Mouse (Mus musculus) limb, embryonic 14.5 days (tissue): ENCODE measurements around the gene Cd302. TPM values are rescaled to one million over a fixed set of nuclear protein-coding genes. Genes with fewer than 3 reads are reported as not detected.

Experiments
- ATAC-seq: fragments of 200-750 bp; cut with Nextera tagmentation; 2 replicates; pipeline ENCODE4 v1.8.0; 2017; ENCODE audit warnings: low read depth, moderate number of reproducible peaks, moderate TSS enrichment; ENCODE audit not compliant: low FRiP score
- DNase-seq: peaks from one replicate; pipeline ENCODE4 v3.0.0-alpha.2; 2015; ENCODE audit warnings: low spot score
- H3K27ac ChIP-seq: fragments of 300-500 bp; sonication (generic); replicated peaks from 2 replicates; pipeline ENCODE4 v1.5.1; 2014; ENCODE audit warnings: low read depth, mild to moderate bottlenecking, low read length, moderate library complexity, mixed read lengths
- H3K27me3 ChIP-seq: fragments of 300-500 bp; sonication (generic); 2 replicates; pipeline ENCODE4 v1.6.1; 2014; ENCODE audit warnings: low read length, mixed read lengths; ENCODE audit not compliant: control insufficient read depth, insufficient read depth
- H3K36me3 ChIP-seq: fragments of 300-500 bp; sonication (generic); 2 replicates; pipeline ENCODE4 v1.6.1; 2014; ENCODE audit warnings: mild to moderate bottlenecking, low read length, moderate library complexity, mixed read lengths; ENCODE audit not compliant: control insufficient read depth, insufficient read depth
- H3K4me1 ChIP-seq: fragments of 300-500 bp; sonication (generic); 2 replicates; pipeline ENCODE4 v1.6.1; 2014; ENCODE audit warnings: antibody characterized with exemption, low read length, mixed read lengths; ENCODE audit not compliant: control insufficient read depth, insufficient read depth
- H3K4me2 ChIP-seq: fragments of 300-500 bp; sonication (generic); replicated peaks from 2 replicates; pipeline ENCODE4 v1.6.1; 2014; ENCODE audit warnings: low read depth, mild to moderate bottlenecking, low read length, moderate library complexity; ENCODE audit not compliant: severe bottlenecking
- H3K4me3 ChIP-seq: fragments of 300-500 bp; sonication (generic); replicated peaks from 2 replicates; pipeline ENCODE4 v1.5.1; 2014; ENCODE audit warnings: low read length
- H3K9ac ChIP-seq: fragments of 300-500 bp; sonication (generic); 2 replicates; pipeline ENCODE4 v1.6.1; 2014; ENCODE audit warnings: mild to moderate bottlenecking, low read depth, low read length, moderate library complexity; ENCODE audit not compliant: severe bottlenecking
- H3K9me3 ChIP-seq: fragments of 300-500 bp; sonication (generic); 2 replicates; pipeline ENCODE4 v1.6.1; 2016; ENCODE audit warnings: low read length; ENCODE audit not compliant: control insufficient read depth
- POLR2A ChIP-seq: fragments of 200-500 bp; IDR thresholded peaks from 2 replicates; pipeline ENCODE4 v1.8.0; 2012; ENCODE audit warnings: inconsistent platforms, mild to moderate bottlenecking, moderate library complexity, borderline replicate concordance; ENCODE audit not compliant: insufficient read depth, insufficient read length; ENCODE audit errors: extremely low read depth
- WGBS: fragments of 180-500 bp; shearing (Covaris S2); extraction: QIAGEN DNeasy Blood & Tissue Kit; methylation state at CpG from one replicate; pipeline ENCODE4 v1.1.7; 2014; 5-methylcytosine and 5-hydroxymethylcytosine counted together
- polyA plus RNA-seq, 2 experiments: library from polyadenylated mRNA; depleted of rRNA in 1 of 2; stranded (reverse) in 1 of 2; unstranded in 1 of 2; fragments of >200 nt; fragmentation: Nextera tagmentation in 1 of 2; extraction: Ambion mirVana in 1 of 2; gene quantifications; 2 replicates each; pipeline versions ENCODE4 v1.2.1 to v1.2.3; 2012 to 2014

Gene Cd302
- polyA plus RNA-seq (2012; rRNA removed), result 17.7 and 23.5 TPM in 2 replicates
- 42.4 and 45.4 TPM in 2 replicates for polyA plus RNA-seq (2014; fragmentation: Nextera tagmentation; extraction: Ambion mirVana)

- Histone ChIP-seq H3K4me1 (peaks cover 7% of the 10 kb centered on the region), H3K9me3 (no peaks in the 10 kb centered on the region), H3K4me3 (peak within 1 kb of the TSS; percentile 50), H3K9ac (peak within 1 kb of the TSS; percentile 74), H3K27me3 (no peaks in the 10 kb centered on the region), H3K36me3 (no peaks in the 10 kb centered on the region), H3K4me2 (peak within 1 kb of the TSS; percentile 95), H3K27ac (no peak within 1 kb of the TSS)
- ATAC-seq (no peak), DNase-seq (no peak)
- no peak for TF ChIP-seq POLR2A
- 58% methylated on average over 4 of the region's 4 CpGs for WGBS
These were observed at the start of gene Cd302 for GRCm38 (mm10) chr2:60284467-60284821. Gene Cd302 (minus strand): TSS chr2:60284488.

- no peak for DNase-seq
- H3K27me3 ChIP-seq, result no peaks in the 10 kb centered on the region
- no peak for TF ChIP-seq POLR2A
These were observed 44.4 kb upstream of the Cd302 start for GRCm38 (mm10) chr2:60328641-60329040.

GRCm38 (mm10) chr2:60327581-60327980, 43.3 kb upstream of the Cd302 start:
- Histone ChIP-seq H3K27ac (no peak overlapping the region), H3K4me3 (no peak overlapping the region), H3K36me3 (no peaks in the 10 kb centered on the region), H3K9me3 (no peaks in the 10 kb centered on the region), H3K4me1 (no peaks in the 10 kb centered on the region), H3K4me2 (no peak overlapping the region), H3K9ac (no peak overlapping the region), H3K27me3 (no peaks in the 10 kb centered on the region)
- no peak for TF ChIP-seq POLR2A
- DNase-seq, result no peak
- no peak for ATAC-seq
- 83% methylated on average over 11 of the region's 11 CpGs for WGBS

More at GRCm38 (mm10) chr2:60328641-60329040, 44.4 kb upstream of the Cd302 start:
- 92% methylated on average over 10 of the region's 10 CpGs for WGBS
- H3K27ac ChIP-seq, result no peak overlapping the region
- H3K4me1 ChIP-seq, result no peaks in the 10 kb centered on the region
- no peak overlapping the region for H3K9ac ChIP-seq
- ATAC-seq, result no peak
- H3K4me3 ChIP-seq, result no peak overlapping the region
- no peaks in the 10 kb centered on the region for H3K36me3 ChIP-seq
- no peaks in the 10 kb centered on the region for H3K9me3 ChIP-seq
- no peak overlapping the region for H3K4me2 ChIP-seq

- DNase-seq (no peak), ATAC-seq (no peak)
- H3K4me1 ChIP-seq, result no peaks in the 10 kb centered on the region
- H3K27me3 ChIP-seq, result no peaks in the 10 kb centered on the region
- no peak overlapping the region for H3K9ac ChIP-seq
- H3K9me3 ChIP-seq, result no peaks in the 10 kb centered on the region
- 85% methylated on average over 7 of the region's 7 CpGs for WGBS
- no peak overlapping the region for H3K4me2 ChIP-seq
- no peak overlapping the region for H3K4me3 ChIP-seq
- no peaks in the 10 kb centered on the region for H3K36me3 ChIP-seq
- no peak overlapping the region for H3K27ac ChIP-seq
- TF ChIP-seq POLR2A, result no peak
These were observed 42.7 kb upstream of the Cd302 start for GRCm38 (mm10) chr2:60326948-60327347.

DNA sequence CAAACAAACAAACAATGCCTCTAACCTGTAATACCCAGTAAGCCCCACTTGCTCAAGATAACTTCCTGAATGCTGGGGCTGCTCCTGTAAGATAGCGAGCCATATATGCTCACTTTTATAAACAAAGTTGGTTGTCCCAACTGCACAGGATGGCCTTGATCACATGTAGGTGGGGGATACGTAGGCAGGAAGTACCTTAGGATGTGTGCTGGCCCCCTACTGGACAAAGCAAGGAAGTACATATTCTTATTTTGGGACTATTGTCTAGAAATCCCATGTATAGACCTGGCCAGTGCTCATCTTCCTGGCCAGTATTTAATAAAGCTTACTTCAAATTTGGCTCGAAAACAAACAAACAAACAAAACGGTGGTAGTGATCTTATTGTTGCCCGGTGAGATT, 39.1 kb upstream of the Cd302 start:
- H3K4me2 ChIP-seq, result no peak overlapping the region
- no peaks in the 10 kb centered on the region for H3K9me3 ChIP-seq
- H3K4me3 ChIP-seq, result no peak overlapping the region
- ATAC-seq (no peak), DNase-seq (no peak)
- no peak overlapping the region for H3K27ac ChIP-seq
- no peak overlapping the region for H3K9ac ChIP-seq
- no peaks in the 10 kb centered on the region for H3K36me3 ChIP-seq
- no peaks in the 10 kb centered on the region for H3K4me1 ChIP-seq
- WGBS, result 85% methylated on average over 5 of the region's 5 CpGs
- TF ChIP-seq POLR2A, result no peak
- H3K27me3 ChIP-seq, result no peaks in the 10 kb centered on the region
